Mouse (Mus musculus) cerebellum, adult 2 months (tissue): Measurements from ENCODE around the gene Gm45062.

Source experiments
- CTCF ChIP-seq: fragments of 200-500 bp; IDR thresholded peaks from 2 replicates; pipeline ENCODE4 v1.5.1; 2011; ENCODE audit warnings: low read depth, mild to moderate bottlenecking, control low read depth, low read length, moderate library complexity, borderline replicate concordance; ENCODE audit not compliant: insufficient read depth
- POLR2A ChIP-seq: fragments of 200-500 bp; IDR thresholded peaks from 2 replicates; pipeline ENCODE4 v1.6.1; 2011; ENCODE audit warnings: low read length, control low read depth, borderline replicate concordance; ENCODE audit not compliant: insufficient read depth

- no peak for TF ChIP-seq POLR2A
- no peak for TF ChIP-seq CTCF
These were observed 236.6 kb downstream of the Gm45062 start for GRCm38 (mm10) chr6:8495827-8496222.
